Mouse (Mus musculus): ENCODE results near the gene Syn3.

DNA sequence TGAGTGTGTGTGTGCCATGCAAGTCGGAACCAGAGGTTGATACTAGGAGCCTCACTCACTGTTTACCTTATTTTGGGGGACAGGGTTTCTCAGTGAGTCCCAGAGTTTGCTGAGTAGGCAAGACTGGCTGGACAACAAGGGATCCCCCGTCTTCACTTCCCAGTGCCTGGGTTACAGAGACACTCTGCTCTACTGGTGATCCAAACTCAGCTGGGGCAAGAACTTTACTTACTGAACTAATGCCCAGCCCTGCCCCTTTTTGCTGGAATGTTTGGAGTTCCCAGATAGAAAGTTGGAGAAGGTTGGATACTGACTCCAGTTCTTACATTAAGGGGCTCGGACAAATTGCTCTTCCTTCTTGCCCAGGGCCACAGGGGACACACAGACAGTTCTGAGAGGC lies 109.3 kb downstream of the Syn3 start:
- TF ChIP-seq CHD2 (IDR thresholded peaks at IDR 0.05; ENCODE audit: low read depth, low read length) (no peak), ZC3H11A (IDR thresholded peaks at IDR 0.05; ENCODE audit: borderline replicate concordance, low read depth, low read length) (no peak), ZNF384 (IDR thresholded peaks at IDR 0.05; ENCODE audit: low read depth, low read length) (no peak)
